Mouse (Mus musculus) midbrain, embryonic 16.5 days (tissue): ENCODE results near the gene Camta1. TPM values are rescaled to one million over a fixed set of nuclear protein-coding genes. Genes with fewer than 3 reads are reported as not detected.

Experiments used
- ATAC-seq: fragments of 200-750 bp; cut with Nextera tagmentation; 2 replicates; pipeline ENCODE4 v1.8.0; 2017; ENCODE audit warnings: moderate TSS enrichment
- H3K27ac ChIP-seq: fragments of 300-500 bp; sonication (generic); 2 replicates; pipeline ENCODE4 v1.5.1; 2014; ENCODE audit warnings: mild to moderate bottlenecking, low read length, mixed read lengths
- H3K27me3 ChIP-seq: fragments of 300-500 bp; sonication (generic); 2 replicates; pipeline ENCODE4 v1.6.1; 2014; ENCODE audit warnings: low read depth, low read length, mixed read lengths; ENCODE audit not compliant: control insufficient read depth, insufficient read depth
- H3K36me3 ChIP-seq: fragments of 300-500 bp; sonication (generic); 2 replicates; pipeline ENCODE4 v1.6.1; 2014; ENCODE audit warnings: mild to moderate bottlenecking, low read length, moderate library complexity, mixed read lengths; ENCODE audit not compliant: control insufficient read depth, insufficient read depth
- H3K4me1 ChIP-seq: fragments of 300-500 bp; sonication (generic); 2 replicates; pipeline ENCODE4 v1.6.1; 2014; ENCODE audit warnings: mild to moderate bottlenecking, low read length, mixed read lengths; ENCODE audit not compliant: control insufficient read depth, insufficient read depth
- H3K4me2 ChIP-seq: fragments of 300-500 bp; sonication (generic); 2 replicates; pipeline ENCODE4 v1.6.1; 2014; ENCODE audit warnings: mild to moderate bottlenecking, low read length, mixed read lengths
- H3K4me3 ChIP-seq: fragments of 300-500 bp; sonication (generic); 2 replicates; pipeline ENCODE4 v1.5.1; 2014; ENCODE audit warnings: low read depth, mild to moderate bottlenecking, low read length, moderate library complexity, mixed read lengths
- H3K9ac ChIP-seq: fragments of 300-500 bp; sonication (generic); 2 replicates; pipeline ENCODE4 v1.6.1; 2014; ENCODE audit warnings: low read depth, low read length, mixed read lengths
- H3K9me3 ChIP-seq: fragments of 300-500 bp; sonication (generic); replicated peaks from 2 replicates; pipeline ENCODE4 v1.6.1; 2014; ENCODE audit warnings: mild to moderate bottlenecking, low read length, mixed read lengths; ENCODE audit not compliant: control insufficient read depth, poor library complexity, severe bottlenecking
- WGBS: fragments of 180-500 bp; shearing (Covaris S2); extraction: QIAGEN DNeasy Blood & Tissue Kit; methylation state at CpG from one replicate; pipeline ENCODE4 v1.1.7; 2014; 5-methylcytosine and 5-hydroxymethylcytosine counted together
- polyA plus RNA-seq: library from polyadenylated mRNA; unstranded; fragments of >200 nt; fragmentation: Nextera tagmentation; extraction: Ambion mirVana; gene quantifications from 2 replicates; pipeline ENCODE4 v1.2.1, GENCODE M21; 2015

Gene Camta1
- polyA plus RNA-seq, 1 experiment from 2014 or later, result 159 TPM

- Histone ChIP-seq H3K27me3 (no peaks in the 10 kb centered on the region), H3K27ac (no peak overlapping the region), H3K36me3 (no peaks in the 10 kb centered on the region), H3K4me2 (no peak overlapping the region), H3K9me3 (no peaks in the 10 kb centered on the region), H3K4me3 (no peak overlapping the region), H3K4me1 (peaks cover 29% of the 10 kb centered on the region), H3K9ac (no peak overlapping the region)
- 0 out of 2 replicates have a peak, but pooled peaks have one; percentile 37 for ATAC-seq
- WGBS, result 71% methylated on average over 3 of the region's 3 CpGs
Observed at GRCm38 (mm10) chr4:151454611-151455010, 407.1 kb downstream of the Camta1 start.

- Histone ChIP-seq H3K36me3 (no peaks in the 10 kb centered on the region), H3K27ac (no peak overlapping the region), H3K27me3 (no peaks in the 10 kb centered on the region), H3K4me1 (peaks cover 33% of the 10 kb centered on the region), H3K9ac (no peak overlapping the region), H3K9me3 (no peaks in the 10 kb centered on the region), H3K4me2 (no peak overlapping the region), H3K4me3 (no peak overlapping the region)
- WGBS, result 88% methylated on average over 3 of the region's 3 CpGs
- ATAC-seq, result no peak
Observed at GRCm38 (mm10) chr4:151454065-151454464, 407.6 kb downstream of the Camta1 start.

GRCm38 (mm10) chr4:151451885-151452284, 409.8 kb downstream of the Camta1 start:
- H3K9me3 ChIP-seq, result no peaks in the 10 kb centered on the region
- 50% methylated on average over 6 of the region's 6 CpGs for WGBS
- H3K9ac ChIP-seq, result no peak overlapping the region
- peaks cover 29% of the 10 kb centered on the region for H3K4me1 ChIP-seq
- H3K4me3 ChIP-seq, result no peak overlapping the region
- H3K27me3 ChIP-seq, result no peaks in the 10 kb centered on the region
- no peaks in the 10 kb centered on the region for H3K36me3 ChIP-seq
- peak overlapping the region; percentile 23; the same call in 1 of the 2 replicates for H3K27ac ChIP-seq
- H3K4me2 ChIP-seq, result no peak overlapping the region
- ATAC-seq, result no peak

GRCm38 (mm10) chr4:151449981-151450380, 411.7 kb downstream of the Camta1 start:
- WGBS, result 9% methylated on average over 8 of the region's 8 CpGs
- H3K9ac ChIP-seq, result peak overlapping the region; percentile 37; the same call in 1 of the 2 replicates
- no peak for ATAC-seq
- no peaks in the 10 kb centered on the region for H3K27me3 ChIP-seq
- H3K4me3 ChIP-seq, result no peak overlapping the region
- peak overlapping the region; percentile 31; the same call in 1 of the 2 replicates for H3K27ac ChIP-seq
- H3K9me3 ChIP-seq, result no peaks in the 10 kb centered on the region
- H3K4me1 ChIP-seq, result peaks cover 27% of the 10 kb centered on the region
- no peak overlapping the region for H3K4me2 ChIP-seq
- no peaks in the 10 kb centered on the region for H3K36me3 ChIP-seq

GRCm38 (mm10) chr4:151448341-151448740, 413.3 kb downstream of the Camta1 start:
- ATAC-seq, result no peak
- 100% methylated on average over 2 of the region's 2 CpGs for WGBS
- peaks cover 25% of the 10 kb centered on the region for H3K4me1 ChIP-seq
- no peaks in the 10 kb centered on the region for H3K36me3 ChIP-seq
- no peak overlapping the region for H3K27ac ChIP-seq
- no peaks in the 10 kb centered on the region for H3K9me3 ChIP-seq
- no peaks in the 10 kb centered on the region for H3K27me3 ChIP-seq
- no peak overlapping the region for H3K4me2 ChIP-seq
- no peak overlapping the region for H3K9ac ChIP-seq
- no peak overlapping the region for H3K4me3 ChIP-seq

- Histone ChIP-seq H3K4me3 (no peak overlapping the region), H3K9me3 (no peaks in the 10 kb centered on the region; the same call in 1 of the 2 replicates), H3K4me2 (no peak overlapping the region), H3K9ac (no peak overlapping the region), H3K4me1 (peaks cover 6% of the 10 kb centered on the region; the same call in 1 of the 2 replicates), H3K27ac (no peak overlapping the region), H3K36me3 (no peaks in the 10 kb centered on the region), H3K27me3 (no peaks in the 10 kb centered on the region)
- no peak for ATAC-seq
- WGBS, result 93% methylated on average over 4 of the region's 4 CpGs
Observed at GRCm38 (mm10) chr4:151444665-151445064, 417.0 kb downstream of the Camta1 start.

- no peak for ATAC-seq
- WGBS, result 43% methylated on average over 7 of the region's 7 CpGs
- H3K4me3 ChIP-seq, result no peak overlapping the region
- no peaks in the 10 kb centered on the region for H3K36me3 ChIP-seq
- H3K9ac ChIP-seq, result no peak overlapping the region
- H3K4me1 ChIP-seq, result peaks cover 7% of the 10 kb centered on the region; the same call in 1 of the 2 replicates
- H3K27me3 ChIP-seq, result no peaks in the 10 kb centered on the region
- H3K9me3 ChIP-seq, result no peaks in the 10 kb centered on the region; the same call in 1 of the 2 replicates
- H3K27ac ChIP-seq, result 0 out of 2 replicates have a peak overlapping the region, but pooled peaks have one; percentile 14
- no peak overlapping the region for H3K4me2 ChIP-seq
Observed at GRCm38 (mm10) chr4:151438561-151438960, 423.1 kb downstream of the Camta1 start.

- Histone ChIP-seq H3K27me3 (no peaks in the 10 kb centered on the region), H3K4me2 (no peak overlapping the region), H3K4me1 (peaks cover 7% of the 10 kb centered on the region; the same call in 1 of the 2 replicates), H3K4me3 (no peak overlapping the region), H3K36me3 (no peaks in the 10 kb centered on the region), H3K9me3 (no peaks in the 10 kb centered on the region; the same call in 1 of the 2 replicates), H3K9ac (no peak overlapping the region), H3K27ac (no peak overlapping the region)
- 71% methylated on average over 11 of the region's 11 CpGs for WGBS
- ATAC-seq, result no peak
Observed at GRCm38 (mm10) chr4:151437859-151438258, 423.8 kb downstream of the Camta1 start.

GRCm38 (mm10) chr4:151425133-151425532, 436.5 kb downstream of the Camta1 start:
- no peaks in the 10 kb centered on the region for H3K36me3 ChIP-seq
- H3K27me3 ChIP-seq, result no peaks in the 10 kb centered on the region
- peaks cover 4% of the 10 kb centered on the region; the same call in 1 of the 2 replicates for H3K4me1 ChIP-seq
- H3K27ac ChIP-seq, result no peak overlapping the region
- WGBS, result 83% methylated on average over 3 of the region's 3 CpGs
- H3K4me3 ChIP-seq, result no peak overlapping the region
- no peak for ATAC-seq
- H3K4me2 ChIP-seq, result no peak overlapping the region
- H3K9ac ChIP-seq, result no peak overlapping the region
- peaks cover 9% of the 10 kb centered on the region; the same call in 1 of the 2 replicates for H3K9me3 ChIP-seq
